Mouse (Mus musculus): ENCODE results near the gene RPS10-NUDT3. TPM values are rescaled to one million over a fixed set of nuclear protein-coding genes. Genes with fewer than 3 reads are reported as not detected.

Gene RPS10-NUDT3
- polyA plus RNA-seq, 1 experiment from 2014 or later, result not detected

- H3K36me3 ChIP-seq (ENCODE audit: control insufficient read depth, insufficient read depth, low read length), result no peaks in the 10 kb centered on the region
- DNase-seq (ENCODE audit: low spot score), result no peak
- no peak overlapping the region for H3K4me2 ChIP-seq (replicated peaks; ENCODE audit: low read depth)
- ATAC-seq (ENCODE audit: low FRiP score, low TSS enrichment), result no peak
- no peak overlapping the region for H3K27ac ChIP-seq (replicated peaks)
- H3K4me3 ChIP-seq (ENCODE audit: low read depth, low read length), result no peak overlapping the region
- no peaks in the 10 kb centered on the region for H3K9me3 ChIP-seq (ENCODE audit: control insufficient read depth, low read length)
- no peak overlapping the region for H3K9ac ChIP-seq (ENCODE audit: low read length)
- H3K4me1 ChIP-seq (replicated peaks; ENCODE audit: control insufficient read depth, insufficient read depth), result 0 out of 2 replicates have a peak, but pooled peaks cover 5% of the 10 kb centered on the region
- WGBS, result 51% methylated on average over 12 of the region's 12 CpGs
- TF ChIP-seq EP300 (optimal IDR thresholded peaks at IDR 0.05) (no peak), CTCF (IDR thresholded peaks at IDR 0.05; ENCODE audit: low read depth) (no peak)
- no peaks in the 10 kb centered on the region for H3K27me3 ChIP-seq (ENCODE audit: control insufficient read depth, insufficient read depth, low read length)
Observed at GRCm38 (mm10) chr17:27545991-27546390, 89.0 kb downstream of the RPS10-NUDT3 start.

DNA sequence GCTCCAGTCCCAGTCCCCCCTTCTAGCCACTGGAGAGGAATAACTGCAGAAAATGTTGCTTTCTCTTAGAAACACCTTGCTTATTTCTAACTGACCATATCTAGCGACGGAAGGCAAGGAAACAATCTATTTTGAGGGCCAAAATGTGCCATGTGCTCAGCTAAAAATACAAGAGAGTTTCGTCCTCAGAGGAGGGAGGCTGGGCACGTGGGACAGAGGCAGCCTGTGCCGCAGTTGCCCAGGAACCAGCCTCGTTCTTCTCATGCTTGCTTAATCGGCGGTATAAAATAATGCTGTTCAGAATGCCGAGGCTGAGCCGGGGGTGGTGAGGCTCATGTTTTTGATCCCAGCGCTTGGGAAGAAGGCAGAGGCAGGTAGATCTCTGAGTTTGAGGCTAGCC, 90.5 kb downstream of the RPS10-NUDT3 start:
- WGBS, result 90% methylated on average over 11 of the region's 11 CpGs
- Histone ChIP-seq H3K4me3 (ENCODE audit: low read depth, low read length) (no peak overlapping the region), H3K27me3 (ENCODE audit: control insufficient read depth, insufficient read depth, low read length) (no peaks in the 10 kb centered on the region), H3K36me3 (ENCODE audit: control insufficient read depth, insufficient read depth, low read length) (no peaks in the 10 kb centered on the region), H3K4me1 (replicated peaks; ENCODE audit: control insufficient read depth, insufficient read depth) (0 out of 2 replicates have a peak, but pooled peaks cover 5% of the 10 kb centered on the region), H3K27ac (replicated peaks) (no peak overlapping the region), H3K4me2 (replicated peaks; ENCODE audit: low read depth) (no peak overlapping the region), H3K9ac (ENCODE audit: low read length) (no peak overlapping the region), H3K9me3 (ENCODE audit: control insufficient read depth, low read length) (no peaks in the 10 kb centered on the region)
- TF ChIP-seq EP300 (optimal IDR thresholded peaks at IDR 0.05), result no peak
- no peak for TF ChIP-seq CTCF (IDR thresholded peaks at IDR 0.05; ENCODE audit: low read depth)
- ATAC-seq (ENCODE audit: low FRiP score, low TSS enrichment) (no peak), DNase-seq (ENCODE audit: low spot score) (no peak)

DNA sequence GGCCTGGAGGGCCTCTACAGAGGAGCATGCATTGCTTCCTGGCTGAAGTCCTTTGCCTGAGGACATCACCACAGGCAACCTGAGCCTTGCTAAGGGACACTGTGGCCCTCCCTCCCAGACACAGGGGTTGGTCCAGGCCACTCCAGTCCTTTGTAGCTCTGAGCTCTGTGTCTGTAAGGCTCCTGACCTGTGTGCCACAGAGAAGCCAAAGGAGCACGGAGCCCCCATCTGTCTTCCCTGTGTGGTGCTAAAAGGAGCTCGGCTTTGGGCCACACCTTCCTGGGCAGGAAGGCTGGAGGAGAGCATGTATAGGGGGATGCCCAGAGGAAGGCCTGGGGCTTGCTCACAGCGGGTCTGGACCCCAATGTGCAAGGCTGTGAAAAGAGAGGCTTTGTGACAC, 93.0 kb downstream of the RPS10-NUDT3 start:
- TF ChIP-seq CTCF (IDR thresholded peaks at IDR 0.05; ENCODE audit: low read depth) (no peak), EP300 (optimal IDR thresholded peaks at IDR 0.05) (no peak)
- Histone ChIP-seq H3K27ac (replicated peaks) (no peak overlapping the region), H3K36me3 (ENCODE audit: control insufficient read depth, insufficient read depth, low read length) (no peaks in the 10 kb centered on the region), H3K27me3 (ENCODE audit: control insufficient read depth, insufficient read depth, low read length) (no peaks in the 10 kb centered on the region), H3K9me3 (ENCODE audit: control insufficient read depth, low read length) (no peaks in the 10 kb centered on the region), H3K4me3 (ENCODE audit: low read depth, low read length) (no peak overlapping the region), H3K4me2 (replicated peaks; ENCODE audit: low read depth) (no peak overlapping the region), H3K9ac (ENCODE audit: low read length) (no peak overlapping the region), H3K4me1 (replicated peaks; ENCODE audit: control insufficient read depth, insufficient read depth) (0 out of 2 replicates have a peak, but pooled peaks cover under 1% of the 10 kb centered on the region)
- no peak for DNase-seq (ENCODE audit: low spot score)
- whole genome bisulfite sequencing, result 67% methylated on average over 3 of the region's 3 CpGs
- no peak for ATAC-seq (ENCODE audit: low FRiP score, low TSS enrichment)

GRCm38 (mm10) chr17:27541261-27541660, 93.8 kb downstream of the RPS10-NUDT3 start:
- Histone ChIP-seq H3K27ac (replicated peaks) (no peak overlapping the region), H3K9me3 (ENCODE audit: control insufficient read depth, low read length) (no peaks in the 10 kb centered on the region), H3K36me3 (ENCODE audit: control insufficient read depth, insufficient read depth, low read length) (no peaks in the 10 kb centered on the region), H3K9ac (ENCODE audit: low read length) (no peak overlapping the region), H3K4me2 (replicated peaks; ENCODE audit: low read depth) (no peak overlapping the region), H3K4me3 (ENCODE audit: low read depth, low read length) (no peak overlapping the region), H3K4me1 (replicated peaks; ENCODE audit: control insufficient read depth, insufficient read depth) (no peaks in the 10 kb centered on the region), H3K27me3 (ENCODE audit: control insufficient read depth, insufficient read depth, low read length) (no peaks in the 10 kb centered on the region)
- ATAC-seq (ENCODE audit: low FRiP score, low TSS enrichment), result no peak
- DNase-seq (ENCODE audit: low spot score), result no peak
- no peak for TF ChIP-seq EP300 (optimal IDR thresholded peaks at IDR 0.05)
- TF ChIP-seq CTCF (IDR thresholded peaks at IDR 0.05; ENCODE audit: low read depth), result no peak
- 67% methylated on average over 2 of the region's 2 CpGs for WGBS

DNA sequence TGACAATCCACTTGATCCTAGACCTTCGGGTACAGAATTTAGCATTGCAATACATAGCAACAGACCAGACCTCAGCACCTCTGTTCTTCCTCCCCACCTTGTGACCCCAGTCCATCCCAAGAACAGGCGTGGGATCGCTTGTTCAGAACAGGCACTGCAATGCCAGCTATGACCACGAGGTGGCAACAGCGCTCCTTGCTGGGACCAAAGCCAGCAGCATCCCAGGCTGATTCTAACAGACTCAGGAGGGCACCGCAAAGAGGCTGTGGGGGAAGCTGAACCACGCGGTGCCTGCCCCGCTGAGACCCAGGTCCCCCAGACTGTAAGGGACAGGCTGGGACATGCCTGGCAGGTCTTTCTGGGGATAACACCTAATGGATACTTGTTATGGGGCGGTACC, 100.3 kb downstream of the RPS10-NUDT3 start:
- H3K9me3 ChIP-seq (ENCODE audit: control insufficient read depth, low read length), result no peaks in the 10 kb centered on the region
- H3K9ac ChIP-seq (ENCODE audit: low read length), result no peak overlapping the region
- peak; percentile 100 for TF ChIP-seq CTCF (IDR thresholded peaks at IDR 0.05; ENCODE audit: low read depth)
- no peak for TF ChIP-seq EP300 (optimal IDR thresholded peaks at IDR 0.05)
- DNase-seq (ENCODE audit: low spot score), result peak; percentile 89
- H3K4me2 ChIP-seq (replicated peaks; ENCODE audit: low read depth), result no peak overlapping the region
- H3K36me3 ChIP-seq (ENCODE audit: control insufficient read depth, insufficient read depth, low read length), result no peaks in the 10 kb centered on the region
- no peaks in the 10 kb centered on the region for H3K4me1 ChIP-seq (replicated peaks; ENCODE audit: control insufficient read depth, insufficient read depth)
- H3K27ac ChIP-seq (replicated peaks), result no peak overlapping the region
- WGBS, result 4% methylated on average over 10 of the region's 10 CpGs
- no peak overlapping the region for H3K4me3 ChIP-seq (ENCODE audit: low read depth, low read length)
- H3K27me3 ChIP-seq (ENCODE audit: control insufficient read depth, insufficient read depth, low read length), result no peaks in the 10 kb centered on the region
- peak; percentile 62; the same call in 1 of the 2 replicates for ATAC-seq (ENCODE audit: low FRiP score, low TSS enrichment)

- Histone ChIP-seq H3K36me3 (ENCODE audit: control insufficient read depth, insufficient read depth, low read length) (no peaks in the 10 kb centered on the region), H3K9ac (ENCODE audit: low read length) (no peak overlapping the region), H3K9me3 (ENCODE audit: control insufficient read depth, low read length) (no peaks in the 10 kb centered on the region), H3K27ac (replicated peaks) (no peak overlapping the region), H3K4me2 (replicated peaks; ENCODE audit: low read depth) (no peak overlapping the region), H3K4me1 (replicated peaks; ENCODE audit: control insufficient read depth, insufficient read depth) (no peaks in the 10 kb centered on the region), H3K27me3 (ENCODE audit: control insufficient read depth, insufficient read depth, low read length) (no peaks in the 10 kb centered on the region), H3K4me3 (ENCODE audit: low read depth, low read length) (no peak overlapping the region)
- ATAC-seq (ENCODE audit: low FRiP score, low TSS enrichment), result no peak
- 90% methylated on average over 2 of the region's 3 CpGs for WGBS
- TF ChIP-seq CTCF (IDR thresholded peaks at IDR 0.05; ENCODE audit: low read depth) (peak; percentile 41), EP300 (optimal IDR thresholded peaks at IDR 0.05) (no peak)
- DNase-seq (ENCODE audit: low spot score), result no peak
Observed at GRCm38 (mm10) chr17:27533354-27533753, 101.7 kb downstream of the RPS10-NUDT3 start.

Data from stomach, postnatal 0 days (tissue).